Mouse (Mus musculus): Measurements from ENCODE around the gene Il17re. TPM values are rescaled to one million over a fixed set of nuclear protein-coding genes. Genes with fewer than 3 reads are reported as not detected.
A peak's percentile ranks its signal among the peaks of the same experiment; 100 is the strongest.

The Il17re gene
- total RNA-seq, 2 experiments from 2014 or later = 0.26 to 0.30 TPM

DNA sequence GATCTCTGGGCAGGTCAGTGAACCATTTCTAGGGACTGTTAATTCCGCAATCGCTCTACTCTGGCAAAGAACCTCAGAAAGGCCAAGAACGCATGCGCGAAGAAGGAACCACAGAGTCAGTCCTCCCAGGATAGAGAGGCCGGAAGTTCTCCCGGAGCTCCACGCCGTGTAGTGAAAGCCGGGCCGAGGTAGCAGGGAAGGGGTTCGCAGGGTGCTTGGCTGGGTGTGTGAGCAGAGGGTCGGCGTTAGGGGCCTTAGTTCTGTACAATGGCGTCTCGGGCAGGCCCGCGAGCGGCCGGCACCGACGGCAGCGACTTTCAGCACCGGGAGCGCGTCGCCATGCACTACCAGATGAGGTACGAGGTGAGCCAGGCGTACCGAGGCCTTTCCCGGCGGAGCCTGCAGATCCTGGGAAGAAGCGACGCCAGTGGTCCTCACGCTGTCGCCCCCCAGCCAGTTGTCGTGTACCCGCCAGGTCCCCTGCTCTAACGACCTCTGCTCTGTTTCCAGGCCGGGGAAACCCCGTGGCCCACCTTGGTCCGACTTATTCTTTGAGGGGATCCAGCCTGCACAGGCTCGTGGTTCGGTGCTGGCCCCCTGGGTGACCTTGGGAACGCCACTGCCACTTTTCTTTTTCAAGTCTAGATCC, 15.7 kb upstream of the Il17re start, which contains the start of gene Jagn1:
Jagn1 (plus strand) TSS at position 128 of the 649 bp plus-strand sequence.
- peak; percentile 94 for DNase-seq (ENCODE audit: low spot score)

DNA sequence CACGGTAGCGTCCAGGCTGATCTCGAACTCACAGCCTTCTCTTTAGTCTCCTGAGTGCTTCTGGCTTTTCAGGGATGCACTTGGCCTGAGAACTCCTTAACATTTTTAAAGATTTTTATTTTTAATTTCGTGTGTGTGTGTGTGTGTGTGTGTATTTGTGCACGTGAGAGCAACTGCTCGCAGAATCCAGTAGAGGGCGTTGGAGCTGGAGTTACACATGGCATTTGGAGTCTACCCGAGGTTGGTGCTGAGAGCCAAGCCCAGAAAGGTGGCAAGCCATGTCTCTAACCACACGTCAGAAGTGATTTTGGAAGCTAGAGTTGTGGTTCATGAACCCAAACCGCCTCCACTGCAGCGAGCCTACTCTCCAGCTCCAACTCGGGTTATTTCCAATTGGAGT, 15.2 kb upstream of the Il17re start:
- no peak for DNase-seq (ENCODE audit: low spot score)

DNA sequence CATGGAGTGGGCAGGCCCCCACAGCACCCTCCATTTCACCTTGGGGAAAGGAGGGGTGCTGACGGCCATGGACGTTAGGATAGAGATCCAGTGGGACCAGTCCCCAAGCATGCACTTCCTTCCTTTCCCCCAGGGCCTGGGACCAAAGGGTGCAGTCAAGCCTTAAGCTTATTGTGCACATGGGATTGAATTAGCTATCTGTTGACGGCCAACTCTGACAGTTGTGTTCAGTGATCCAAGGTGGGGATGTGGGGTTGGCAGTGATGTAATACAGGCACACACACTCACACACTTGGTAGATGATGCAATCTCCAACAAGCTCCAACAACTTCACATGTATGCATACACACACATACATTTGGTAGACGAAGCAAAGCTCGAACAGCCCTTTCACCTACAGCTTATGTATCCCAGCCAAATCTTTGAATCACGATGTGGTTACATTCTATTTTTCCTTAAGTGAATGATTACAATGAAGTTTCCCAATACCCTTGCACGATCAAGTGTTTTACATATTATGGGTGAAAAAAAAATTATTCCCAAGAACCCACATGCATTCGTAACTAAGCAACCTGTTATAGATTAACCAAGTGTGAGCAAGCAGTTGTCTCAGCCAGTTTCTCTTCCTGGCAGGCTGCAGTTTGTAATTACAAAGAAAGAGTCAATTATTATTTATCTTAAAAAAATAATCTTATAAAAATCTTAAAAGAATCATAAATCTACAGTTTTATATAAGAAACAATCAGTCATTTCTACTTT, 13.9 kb upstream of the Il17re start:
- no peak for DNase-seq (ENCODE audit: low spot score)

DNA sequence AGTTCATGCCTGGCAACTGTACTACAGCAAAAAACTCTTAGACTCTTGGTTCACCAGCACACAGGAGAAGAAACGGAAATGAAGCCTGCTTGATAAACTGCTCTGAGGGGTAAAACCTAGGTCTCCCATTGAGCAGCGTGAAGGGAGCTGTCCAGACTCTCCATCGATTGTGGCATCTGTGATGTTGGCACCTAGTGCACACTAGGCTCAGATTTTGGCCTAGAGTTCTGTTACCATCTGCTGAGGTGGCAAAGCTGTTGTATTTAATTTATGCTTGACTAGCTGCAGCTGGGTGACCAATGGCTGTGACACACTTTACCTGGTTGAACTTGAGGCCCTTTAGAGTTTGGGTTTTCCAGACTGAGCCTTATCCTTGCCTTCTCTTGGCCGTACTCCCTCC, 10.6 kb upstream of the Il17re start:
- no peak for DNase-seq (ENCODE audit: low spot score)

DNA sequence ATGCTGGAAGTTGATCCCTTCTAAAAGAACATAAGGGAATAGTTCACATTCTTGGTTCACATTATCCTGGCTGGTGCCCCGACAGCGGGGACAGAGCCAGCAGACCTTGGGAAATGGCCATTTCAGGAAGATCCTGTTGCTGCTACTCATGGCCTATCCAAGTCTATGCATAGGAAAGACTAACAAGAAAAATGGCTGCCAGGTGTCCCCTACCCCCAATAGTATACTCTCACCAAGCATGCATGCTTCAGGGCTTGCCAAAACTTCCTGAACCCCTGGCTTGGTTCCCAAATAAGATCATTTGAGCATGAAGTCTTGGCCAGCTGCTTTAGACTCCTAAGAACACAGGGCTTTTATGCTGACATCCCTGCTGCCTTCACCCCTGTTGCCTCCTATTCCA, 6.4 kb upstream of the Il17re start:
- DNase-seq (ENCODE audit: low spot score) = no peak

DNA sequence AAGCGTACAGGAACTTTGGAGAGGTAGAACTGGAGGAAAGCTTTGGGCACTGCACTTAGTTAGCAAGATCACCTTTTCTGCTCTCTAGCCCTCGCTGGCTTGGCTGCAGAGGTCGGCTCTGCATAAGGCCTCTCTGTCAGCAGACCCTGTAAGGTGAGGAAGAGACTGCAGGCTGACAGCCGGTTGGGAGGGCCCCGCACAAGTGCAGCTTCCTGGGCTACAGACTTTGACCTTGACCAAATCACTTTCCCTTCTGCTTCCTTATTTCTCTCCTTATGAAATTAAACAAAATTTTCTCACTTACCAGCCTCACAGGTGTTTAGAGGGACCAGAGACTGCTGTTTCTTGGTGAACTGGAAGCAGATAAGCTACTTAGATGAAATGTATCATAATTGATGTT, 3.3 kb upstream of the Il17re start:
- no peak for DNase-seq (ENCODE audit: low spot score)

DNA sequence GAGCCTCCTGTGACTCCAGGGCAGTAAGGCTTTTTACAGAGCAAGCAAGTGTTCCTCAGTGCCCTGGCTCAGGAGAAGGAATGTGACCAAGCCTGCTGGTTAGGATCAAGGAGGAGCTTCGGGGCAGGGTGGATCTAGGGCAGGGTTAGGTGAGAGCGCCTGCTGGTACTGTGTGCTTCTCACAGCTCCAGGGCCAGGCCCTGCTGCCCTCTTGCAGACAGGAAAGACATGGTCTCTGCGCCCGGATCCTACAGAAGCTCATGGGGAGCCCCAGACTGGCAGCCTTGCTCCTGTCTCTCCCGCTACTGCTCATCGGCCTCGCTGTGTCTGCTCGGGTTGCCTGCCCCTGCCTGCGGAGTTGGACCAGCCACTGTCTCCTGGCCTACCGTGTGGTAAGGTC, 351 bp downstream of the Il17re start:
- no peak for DNase-seq (ENCODE audit: low spot score)

DNA sequence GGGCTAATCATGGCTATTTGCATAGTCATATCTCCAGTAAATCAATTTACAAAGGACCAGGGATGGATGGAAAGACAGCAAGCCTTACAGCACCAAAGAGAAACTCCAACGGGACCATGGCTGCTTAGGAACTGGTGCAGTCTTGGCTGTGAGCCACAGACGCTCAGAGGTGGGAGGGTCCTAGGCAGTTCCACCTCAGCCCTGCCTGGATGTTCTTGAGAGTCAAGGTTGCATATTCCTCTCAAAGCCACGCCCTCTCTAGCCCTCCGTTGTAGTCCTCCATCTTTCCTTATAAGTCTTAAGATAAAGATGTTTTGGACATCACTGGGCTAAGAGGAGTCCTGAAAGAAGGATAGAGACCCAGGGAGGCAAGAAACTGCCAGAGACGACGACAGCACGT, 5.8 kb downstream of the Il17re start:
- no peak for DNase-seq (ENCODE audit: low spot score)

DNA sequence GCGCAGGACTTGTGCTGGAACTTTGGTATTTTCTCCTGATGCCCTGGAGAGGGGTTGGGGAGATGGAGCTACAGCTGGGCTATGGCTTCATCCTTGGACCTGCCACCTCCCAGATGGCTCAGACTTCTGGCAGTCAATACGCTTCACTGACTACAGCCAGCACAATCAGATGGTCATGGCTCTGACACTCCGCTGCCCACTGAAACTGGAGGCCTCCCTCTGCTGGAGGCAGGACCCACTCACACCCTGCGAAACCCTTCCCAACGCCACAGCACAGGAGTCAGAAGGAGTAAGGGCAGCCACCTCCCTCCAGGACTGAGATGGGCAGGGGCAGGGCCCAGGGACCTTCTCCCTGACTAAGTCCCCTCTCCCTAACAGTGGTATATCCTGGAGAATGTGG, 7.3 kb downstream of the Il17re start:
- no peak for DNase-seq (ENCODE audit: low spot score)

DNA sequence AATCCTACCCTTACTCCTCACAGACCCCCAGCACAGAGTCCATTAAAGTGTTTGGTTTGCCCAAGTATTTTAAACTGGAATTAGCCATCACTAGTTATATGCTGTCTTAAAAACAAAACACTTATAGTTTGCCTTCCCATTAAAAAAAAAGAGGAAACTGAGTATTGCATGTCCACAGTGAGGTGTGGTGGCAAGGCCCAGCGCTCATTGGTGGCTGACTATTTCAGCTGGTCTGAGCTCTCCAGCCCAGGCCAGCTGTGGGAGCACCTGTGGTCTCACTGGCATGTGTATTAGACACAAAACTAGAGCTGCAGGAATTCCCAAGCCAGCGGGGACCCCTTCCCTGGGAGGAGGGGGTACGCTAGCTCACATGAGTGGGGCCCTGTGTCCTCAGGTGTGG, 10.2 kb downstream of the Il17re start:
- no peak for DNase-seq (ENCODE audit: low spot score)

DNA sequence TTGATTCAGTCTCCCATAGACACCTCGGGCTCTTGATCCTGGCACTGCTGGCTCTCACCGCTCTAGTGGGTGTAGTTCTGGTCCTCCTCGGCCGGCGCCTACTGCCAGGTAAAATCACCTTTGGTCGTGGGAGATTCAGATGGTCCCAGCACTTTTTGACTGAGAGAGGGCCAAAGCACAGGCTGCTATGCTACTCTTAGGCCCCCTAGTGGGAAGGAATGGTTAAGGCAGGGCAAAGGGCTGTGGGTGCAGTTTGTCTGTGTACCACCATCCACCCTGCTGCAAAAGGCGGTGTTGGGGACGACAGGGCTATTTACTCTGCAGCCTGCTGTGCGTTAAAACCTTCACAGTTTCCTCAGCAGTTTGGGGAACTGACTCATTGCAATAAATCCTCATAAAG, 10.7 kb downstream of the Il17re start:
- DNase-seq (ENCODE audit: low spot score) = peak; percentile 76

DNA sequence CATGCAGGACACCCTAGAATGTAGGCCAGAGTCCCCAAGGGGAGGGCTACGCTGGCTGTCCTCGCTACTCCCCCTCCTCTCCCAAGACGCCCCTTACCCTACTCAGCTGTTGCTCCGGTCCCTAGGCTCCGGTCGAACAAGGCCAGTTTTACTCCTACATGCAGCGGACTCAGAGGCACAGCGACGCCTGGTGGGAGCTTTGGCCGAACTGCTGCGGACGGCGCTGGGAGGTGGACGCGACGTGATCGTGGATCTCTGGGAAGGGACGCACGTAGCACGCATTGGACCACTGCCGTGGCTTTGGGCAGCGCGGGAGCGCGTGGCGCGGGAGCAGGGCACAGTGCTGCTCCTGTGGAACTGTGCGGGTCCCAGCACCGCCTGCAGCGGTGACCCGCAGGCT, 11.1 kb downstream of the Il17re start:
- peak; percentile 74 for DNase-seq (ENCODE audit: low spot score)

DNA sequence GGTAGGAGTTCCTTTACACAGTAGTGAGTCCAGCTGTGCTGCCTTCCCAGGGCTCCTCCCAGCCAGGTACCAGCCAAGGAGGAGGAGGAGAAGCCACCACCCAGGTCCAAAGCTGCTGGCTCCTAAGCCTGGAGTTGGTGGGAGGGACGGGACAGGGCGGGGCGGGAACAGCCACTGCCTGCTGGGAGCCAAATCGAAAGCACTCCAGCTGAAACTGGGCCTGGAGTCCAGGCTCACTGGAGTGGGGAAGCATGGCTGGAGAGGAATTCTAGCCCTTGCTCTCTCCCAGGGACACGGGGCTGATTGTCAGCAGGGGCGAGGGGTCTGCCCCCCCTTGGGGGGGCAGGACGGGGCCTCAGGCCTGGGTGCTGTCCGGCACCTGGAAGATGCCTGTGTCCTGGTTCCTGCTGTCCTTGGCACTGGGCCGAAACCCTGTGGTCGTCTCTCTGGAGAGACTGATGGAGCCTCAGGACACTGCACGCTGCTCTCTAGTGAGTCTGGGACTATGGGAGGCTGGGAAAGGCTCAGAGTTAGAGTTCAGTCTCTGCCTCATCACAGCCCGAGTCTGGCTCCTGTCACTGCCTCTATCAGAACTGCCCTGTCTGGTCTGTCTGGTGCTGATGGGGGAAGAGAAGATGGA, 13.1 kb downstream of the Il17re start, which contains the start of gene Il17rc:
Il17rc (plus strand) TSS at position 131 of the 640 bp plus-strand sequence.
- DNase-seq (ENCODE audit: low spot score) = peak; percentile 67

DNA sequence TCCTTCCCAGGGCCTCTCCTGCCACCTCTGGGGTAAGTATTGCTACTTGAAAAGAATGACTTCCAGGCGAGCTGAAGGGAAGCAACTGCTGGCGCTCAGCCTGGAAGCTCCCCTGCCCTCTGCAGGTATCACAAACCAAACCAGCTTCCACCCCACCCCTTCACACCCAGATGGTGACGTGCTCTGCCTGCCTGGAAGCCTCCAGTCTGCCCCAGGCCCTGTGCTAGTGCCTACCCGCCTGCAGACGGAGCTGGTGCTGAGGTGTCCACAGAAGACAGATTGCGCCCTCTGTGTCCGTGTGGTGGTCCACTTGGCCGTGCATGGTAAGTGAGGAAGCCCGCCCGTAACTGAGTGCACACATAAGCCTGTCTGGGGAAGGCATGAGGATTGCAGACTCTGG, 13.8 kb downstream of the Il17re start:
- DNase-seq (ENCODE audit: low spot score) = no peak

DNA sequence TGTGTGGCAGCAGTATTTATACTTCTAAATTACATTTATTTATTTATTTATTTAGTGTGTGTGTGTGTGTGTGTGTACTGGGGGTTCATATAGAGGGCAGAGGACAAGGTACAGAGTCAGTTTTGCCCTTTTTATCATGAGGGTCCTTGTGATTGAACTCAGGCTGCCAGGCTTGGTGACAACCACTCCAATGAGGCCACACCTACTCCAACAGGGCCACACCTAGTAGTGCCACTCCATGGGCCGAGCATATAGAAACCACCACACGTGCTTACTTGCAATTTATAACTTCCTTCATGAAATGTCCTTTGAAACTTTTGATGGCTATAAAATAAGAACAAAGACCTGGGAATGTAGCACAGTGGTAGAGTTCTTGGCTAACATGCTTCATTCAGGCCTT, 15.0 kb downstream of the Il17re start:
- no peak for DNase-seq (ENCODE audit: low spot score)

DNA sequence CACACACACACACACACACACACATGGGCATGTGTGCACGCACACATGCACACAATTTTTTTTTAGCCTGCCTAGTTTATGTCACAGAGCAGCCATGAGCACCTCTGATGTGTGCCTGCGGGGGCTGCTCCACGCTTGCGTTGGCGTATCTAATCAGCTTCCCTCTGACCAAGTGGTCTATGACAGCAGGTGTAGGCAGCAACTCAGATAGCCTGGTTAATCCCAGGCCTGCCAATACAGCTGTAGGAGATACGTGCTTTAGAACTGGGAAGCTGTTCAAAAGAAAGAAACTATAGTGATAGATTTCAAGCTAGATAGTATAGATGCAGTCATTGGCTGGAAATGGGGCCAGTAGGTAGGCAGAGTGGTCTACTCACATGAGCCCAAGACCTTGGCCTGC, 15.4 kb downstream of the Il17re start:
- DNase-seq (ENCODE audit: low spot score) = no peak

DNA sequence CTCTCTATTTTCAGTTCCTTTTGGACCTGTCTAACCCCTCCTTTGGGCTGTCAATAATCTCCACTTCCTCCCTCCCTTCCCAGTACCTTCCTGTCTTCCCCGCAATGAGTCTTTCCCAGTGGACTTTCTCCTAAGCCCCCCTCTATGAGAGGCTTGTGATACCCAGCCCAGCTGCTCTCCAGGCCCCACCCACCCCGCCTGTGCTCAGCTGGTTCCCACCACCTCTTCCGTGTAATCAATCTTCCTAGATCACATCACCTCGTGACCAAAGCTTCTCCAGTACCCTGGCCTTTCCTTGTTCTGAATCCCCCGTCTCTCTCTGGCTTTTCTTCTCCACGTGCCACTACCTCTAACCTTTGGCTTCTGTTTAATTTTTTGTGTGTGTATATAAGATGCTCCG, 19.1 kb downstream of the Il17re start:
- no peak for DNase-seq (ENCODE audit: low spot score)

DNA sequence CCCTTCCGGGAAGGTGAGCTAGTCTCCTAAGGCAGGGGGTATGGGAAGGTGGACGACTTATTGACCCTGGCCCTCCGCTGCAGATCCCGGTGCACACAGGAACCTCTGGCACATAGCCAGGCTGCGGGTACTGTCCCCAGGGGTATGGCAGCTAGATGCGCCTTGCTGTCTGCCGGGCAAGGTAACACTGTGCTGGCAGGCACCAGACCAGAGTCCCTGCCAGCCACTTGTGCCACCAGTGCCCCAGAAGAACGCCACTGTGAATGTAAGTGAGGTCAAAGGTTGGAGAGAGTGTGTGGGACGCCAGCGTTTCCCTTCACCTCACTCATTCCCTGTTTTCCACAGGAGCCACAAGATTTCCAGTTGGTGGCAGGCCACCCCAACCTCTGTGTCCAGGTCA, 20.6 kb downstream of the Il17re start:
- DNase-seq (ENCODE audit: low spot score) = no peak

DNA sequence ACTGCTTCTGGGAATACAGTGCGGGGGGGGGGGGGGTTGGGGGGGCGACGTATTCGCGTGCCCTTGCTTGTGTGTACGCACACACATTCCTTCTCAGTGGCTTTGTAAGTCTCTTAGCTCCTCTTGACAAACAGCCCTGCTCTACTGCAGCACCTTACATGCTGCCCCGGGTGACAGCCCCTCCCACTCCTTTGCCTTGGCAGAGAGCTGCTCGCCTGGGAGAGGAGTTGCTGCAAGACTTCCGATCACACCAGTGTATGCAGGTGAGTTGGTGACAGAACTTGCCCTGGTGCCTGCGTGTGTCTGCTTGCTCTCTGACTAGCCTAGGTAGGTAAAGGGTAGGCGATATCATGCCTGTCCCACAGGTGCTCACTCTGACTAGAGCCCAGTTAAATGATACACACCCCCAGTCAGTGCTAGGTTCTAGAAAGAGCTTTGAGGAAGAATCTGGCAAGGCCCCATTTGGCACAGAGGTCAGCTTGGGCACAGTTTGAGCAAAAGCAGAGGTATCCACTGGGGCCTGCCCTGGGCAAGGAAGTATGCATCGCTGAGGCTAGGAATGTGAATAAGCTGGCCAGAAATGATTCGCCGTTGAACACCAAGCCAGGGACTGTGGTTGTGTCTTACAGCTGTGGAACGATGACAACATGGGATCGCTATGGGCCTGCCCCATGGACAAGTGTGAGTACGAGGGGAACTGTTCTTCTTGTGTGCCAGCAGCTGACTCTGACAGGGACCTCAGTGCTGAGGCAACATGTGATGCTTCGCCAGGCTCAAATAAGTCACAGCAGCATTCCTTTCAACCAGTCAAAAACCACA, 22.5 kb downstream of the Il17re start:
- no peak for DNase-seq (ENCODE audit: low spot score)

DNA sequence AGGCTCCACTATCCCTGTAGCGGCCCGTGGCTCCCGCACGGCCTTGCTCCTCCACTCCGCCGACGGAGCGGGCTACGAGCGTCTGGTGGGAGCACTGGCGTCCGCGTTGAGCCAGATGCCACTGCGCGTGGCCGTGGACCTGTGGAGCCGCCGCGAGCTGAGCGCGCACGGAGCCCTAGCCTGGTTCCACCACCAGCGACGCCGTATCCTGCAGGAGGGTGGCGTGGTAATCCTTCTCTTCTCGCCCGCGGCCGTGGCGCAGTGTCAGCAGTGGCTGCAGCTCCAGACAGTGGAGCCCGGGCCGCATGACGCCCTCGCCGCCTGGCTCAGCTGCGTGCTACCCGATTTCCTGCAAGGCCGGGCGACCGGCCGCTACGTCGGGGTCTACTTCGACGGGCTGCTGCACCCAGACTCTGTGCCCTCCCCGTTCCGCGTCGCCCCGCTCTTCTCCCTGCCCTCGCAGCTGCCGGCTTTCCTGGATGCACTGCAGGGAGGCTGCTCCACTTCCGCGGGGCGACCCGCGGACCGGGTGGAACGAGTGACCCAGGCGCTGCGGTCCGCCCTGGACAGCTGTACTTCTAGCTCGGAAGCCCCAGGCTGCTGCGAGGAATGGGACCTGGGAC, 24.3 kb downstream of the Il17re start:
- DNase-seq (ENCODE audit: low spot score) = peak; percentile 38

DNA sequence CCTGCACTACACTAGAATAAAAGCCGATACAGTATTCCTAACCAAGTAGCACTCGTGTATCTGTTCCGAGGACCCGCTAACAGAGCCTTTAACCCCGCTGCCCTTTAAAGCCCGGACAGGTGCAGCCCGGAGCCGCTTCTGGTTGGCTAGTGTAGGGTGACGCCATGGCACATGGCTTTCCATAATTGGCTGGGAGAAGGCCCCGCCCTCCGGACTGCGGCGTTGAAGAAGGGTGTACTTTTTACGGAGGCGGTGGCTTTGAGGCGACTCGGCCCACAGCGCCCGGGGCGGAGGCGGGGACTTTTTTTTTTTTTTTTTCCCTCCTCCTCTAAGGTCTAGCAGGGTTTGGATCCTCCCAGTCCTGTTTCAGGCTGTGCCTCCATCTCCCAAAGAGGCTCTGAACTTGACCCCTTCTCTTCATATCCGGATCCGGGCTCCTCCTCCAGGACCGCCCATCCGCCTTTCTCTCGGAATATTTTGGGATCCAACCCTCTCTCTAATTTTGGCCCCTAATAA, 24.9 kb downstream of the Il17re start, which contains the start of gene Creld1:
Creld1 (plus strand) TSS at position 198 of the 516 bp plus-strand sequence.
- DNase-seq (ENCODE audit: low spot score) = peak; percentile 95

Data from gastrocnemius, adult 18-20 months (tissue).